Mouse (Mus musculus): ENCODE results near the gene Adss.
"Not testable (repeated sequence)": the region's sequence is repeated elsewhere in the genome, so short reads cannot be mapped to it uniquely, and the experiment has no call there.

Adss gene

DNA sequence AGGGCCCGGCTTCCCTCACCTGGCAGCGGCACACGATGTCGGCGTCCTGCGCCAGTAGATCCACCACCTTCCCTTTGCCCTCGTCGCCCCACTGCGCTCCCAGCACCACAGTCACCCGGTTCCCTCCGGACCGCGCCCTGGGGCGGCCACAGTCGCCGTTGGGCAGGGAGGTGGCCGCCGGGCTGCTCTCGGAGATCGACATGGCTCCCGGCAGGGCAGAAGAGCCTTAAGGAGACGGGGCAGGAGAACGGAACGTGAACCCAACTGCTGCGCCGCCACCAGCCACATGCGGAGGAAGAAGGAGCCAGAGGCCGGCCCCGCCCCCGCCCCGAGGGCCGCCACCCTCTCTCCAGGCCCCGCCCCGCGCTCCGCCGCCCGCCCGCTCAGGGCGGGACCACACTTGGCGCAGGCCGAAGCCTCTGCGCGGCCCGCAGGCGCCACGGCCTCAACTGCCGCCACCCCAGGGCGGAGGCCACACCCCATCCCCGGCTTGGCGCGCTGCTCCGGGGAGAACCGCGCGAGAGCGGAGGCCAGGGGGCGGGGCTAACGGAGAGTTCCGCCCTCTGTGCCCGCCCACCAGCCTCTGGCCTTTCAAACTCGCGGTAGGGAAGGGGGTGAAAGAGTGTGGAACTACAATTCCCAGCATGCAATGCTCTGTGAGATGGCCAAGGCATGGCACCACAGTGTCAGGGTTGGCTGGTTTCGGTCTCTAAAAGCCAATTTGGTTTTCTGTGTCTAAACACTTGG lies at the start of gene Adss:
TSS of gene Adss (minus strand) at position 319 of the 747 bp plus-strand sequence.
- DNase-seq (ENCODE audit: low read depth): peak; percentile 99

DNA sequence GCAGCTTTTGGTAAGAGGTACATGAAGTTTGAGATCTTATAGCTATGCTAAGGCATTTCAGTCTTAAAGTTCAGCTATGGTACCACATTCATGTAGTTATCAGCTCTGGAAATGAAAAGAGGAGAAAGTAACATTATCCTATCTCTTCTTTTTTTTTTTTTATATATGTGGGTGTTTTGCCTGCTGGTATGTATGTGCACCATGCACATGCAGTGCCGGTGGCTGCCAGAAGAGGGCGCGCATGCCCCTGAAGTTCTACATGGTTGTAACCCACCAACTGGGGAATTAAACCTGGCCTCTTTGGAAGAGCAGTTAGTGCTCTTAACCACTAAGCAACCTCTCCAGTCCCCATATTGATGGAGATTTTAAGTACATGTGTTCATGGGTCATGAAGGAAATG lies 49.5 kb upstream of the Adss start:
- peak; percentile 17 for DNase-seq (ENCODE audit: low read depth)

DNA sequence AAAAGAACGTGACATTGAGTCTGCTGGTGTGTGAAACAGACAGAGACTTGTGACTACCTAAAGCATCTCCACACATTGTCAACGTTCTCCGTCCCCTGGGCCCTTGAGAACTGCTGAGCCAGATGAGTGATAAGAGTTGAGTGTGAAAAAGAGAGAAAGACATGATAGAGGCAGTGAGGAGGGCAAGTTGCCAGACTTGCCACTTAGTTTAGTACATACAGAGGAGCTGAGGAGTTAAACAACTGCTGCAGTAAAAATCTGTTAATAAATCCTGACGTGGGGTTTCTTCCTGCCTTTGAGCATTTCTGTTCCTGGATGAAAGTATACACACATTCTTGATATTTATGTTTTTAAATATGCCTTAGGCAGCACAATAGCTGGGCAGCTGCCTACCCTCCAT lies 31.5 kb upstream of the Adss start:
- DNase-seq (ENCODE audit: low read depth): not testable (repeated sequence)

DNA sequence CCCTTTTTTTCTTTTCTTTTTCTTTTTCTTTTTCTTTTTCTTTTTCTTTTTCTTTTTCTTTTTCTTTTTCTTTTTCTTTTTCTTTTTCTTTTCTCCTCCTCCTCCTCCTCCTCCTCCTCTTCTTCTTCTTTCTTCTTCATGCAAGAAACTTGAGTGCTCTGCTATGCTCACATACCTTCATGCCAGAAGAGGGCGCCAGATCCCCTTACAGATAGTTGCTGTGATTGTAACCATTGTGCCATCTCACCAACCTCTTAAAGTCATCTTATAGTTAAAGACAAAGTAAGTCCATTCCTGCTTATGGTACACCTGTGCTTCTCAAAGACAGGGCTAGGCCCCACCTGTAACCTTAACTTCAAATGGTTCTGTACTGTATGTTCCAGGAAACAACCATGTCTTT lies 10.5 kb upstream of the Adss start:
- DNase-seq (ENCODE audit: low read depth): peak; percentile 74

DNA sequence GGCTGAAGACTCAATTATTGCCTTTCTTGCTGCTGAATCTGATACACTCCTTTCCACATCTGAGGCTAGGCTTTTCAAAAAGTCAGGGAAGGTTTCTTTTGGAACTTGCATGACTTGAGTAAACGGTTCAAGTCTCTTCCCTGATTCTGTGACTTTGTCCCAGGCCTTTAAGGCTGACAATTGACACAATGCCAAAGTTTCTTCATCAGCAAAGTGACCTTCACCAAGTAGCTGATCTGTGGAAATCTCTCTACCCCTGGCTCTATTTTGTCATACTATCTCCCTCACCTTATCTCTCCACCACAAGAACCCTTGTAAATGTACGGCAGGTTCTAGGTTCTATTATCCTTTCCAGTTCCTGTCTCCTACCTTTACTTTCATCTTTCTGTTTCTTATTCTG lies 7.2 kb upstream of the Adss start:
- DNase-seq (ENCODE audit: low read depth): no peak

DNA sequence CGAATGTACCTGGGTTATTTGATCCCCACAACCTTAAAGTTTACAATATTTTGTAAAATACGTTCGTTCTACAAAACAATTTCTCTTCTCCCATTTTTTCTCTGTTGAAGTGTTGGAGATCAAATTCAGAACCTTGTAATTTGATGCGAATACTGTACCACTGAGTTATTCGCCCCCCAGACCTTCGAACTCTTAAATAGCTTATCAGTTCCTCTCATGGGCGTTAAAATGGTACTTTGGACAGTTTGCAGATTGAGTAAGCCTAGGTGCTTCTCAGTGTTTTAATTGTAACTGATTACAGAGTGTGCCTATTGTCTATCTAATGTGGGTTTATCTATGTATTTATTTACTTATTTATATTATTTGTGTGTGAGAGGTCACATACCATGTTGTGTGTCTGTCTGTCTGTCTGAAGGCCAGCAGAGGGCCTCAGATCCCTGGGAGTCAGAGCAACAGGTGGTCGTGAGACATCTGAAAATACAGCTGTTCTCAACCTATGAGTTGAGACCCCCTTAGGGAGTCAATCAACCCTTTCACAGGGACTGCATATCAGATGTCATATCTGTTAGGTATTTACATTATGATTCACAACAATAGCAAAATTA lies 942 bp upstream of the Adss start:
- peak; percentile 35 for DNase-seq (ENCODE audit: low read depth)

DNA sequence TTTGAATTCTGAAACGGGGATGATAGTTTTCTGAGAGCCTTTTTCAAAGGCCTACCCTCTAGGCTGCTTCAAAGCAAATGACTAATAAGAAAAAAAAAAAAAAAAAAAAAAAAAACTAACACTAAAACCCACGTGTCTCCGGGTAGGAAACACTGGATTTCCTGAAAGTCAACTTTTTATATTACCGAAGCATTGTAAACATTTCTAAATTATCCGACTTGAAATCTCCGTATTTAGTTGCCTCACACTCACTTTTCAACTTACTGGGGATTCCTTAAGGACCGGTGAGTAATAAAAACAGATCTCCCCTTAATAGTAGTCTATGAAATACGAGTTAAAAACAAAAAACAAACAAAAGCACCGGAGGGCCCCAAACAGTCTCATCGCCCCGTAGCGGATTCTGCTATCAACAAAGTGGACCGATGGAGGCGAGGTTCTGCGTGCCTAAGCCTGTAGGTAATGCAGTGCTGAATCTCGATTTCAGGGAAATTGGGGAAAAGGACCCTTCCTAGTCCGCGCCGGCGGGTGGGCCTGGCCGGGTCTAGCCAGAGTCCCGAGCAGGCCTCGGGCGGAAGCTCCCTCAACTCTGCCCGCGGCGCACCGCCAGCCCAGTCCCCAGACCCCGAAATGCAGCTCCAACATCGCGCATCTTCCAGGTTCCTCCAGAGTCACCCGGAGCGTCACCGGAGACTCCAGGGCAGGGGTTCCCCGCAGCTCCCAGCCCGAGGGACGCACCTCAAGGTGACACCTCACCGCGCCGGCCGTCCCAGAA lies 704 bp downstream of the Adss start:
- peak; percentile 70 for DNase-seq (ENCODE audit: low read depth)

DNA sequence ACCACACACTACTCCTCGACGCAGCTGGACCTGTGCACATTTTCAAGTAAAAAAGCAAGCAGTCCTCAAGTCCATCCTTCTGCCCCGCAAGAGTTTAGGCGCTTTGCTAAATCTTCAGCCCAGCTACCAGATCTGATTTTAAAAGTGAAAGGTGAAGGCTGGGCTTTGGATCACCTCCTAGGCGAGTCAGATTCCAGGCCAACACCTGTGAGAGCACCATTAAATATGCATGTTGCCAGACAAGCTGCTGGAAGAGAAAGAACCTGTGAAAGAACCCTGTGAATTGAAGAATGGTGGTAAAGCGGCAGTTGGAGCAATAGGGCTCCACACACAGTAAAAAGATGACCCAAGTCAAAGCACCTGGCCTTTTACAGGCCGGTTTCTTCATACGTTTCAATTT lies 1.4 kb downstream of the Adss start:
- DNase-seq (ENCODE audit: low read depth): no peak

DNA sequence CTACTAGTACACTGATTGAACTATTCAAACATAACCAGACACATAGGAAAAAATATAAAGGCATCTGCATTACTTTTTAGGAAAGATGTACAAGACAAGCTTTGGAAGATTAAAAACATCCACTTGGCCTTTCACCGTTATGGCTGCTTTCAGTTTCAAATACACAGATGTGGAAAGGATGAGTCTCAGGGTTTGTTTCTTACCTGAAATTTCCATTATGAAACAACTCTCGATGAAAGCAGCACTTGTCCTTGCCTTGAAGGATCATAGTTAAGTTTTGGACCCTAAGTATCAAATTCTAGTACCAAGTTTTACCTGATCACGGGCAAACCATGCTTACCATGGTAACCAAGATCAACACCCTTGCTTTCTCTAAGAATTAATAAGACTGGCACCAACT lies 3.5 kb downstream of the Adss start:
- peak; percentile 81 for DNase-seq (ENCODE audit: low read depth)

DNA sequence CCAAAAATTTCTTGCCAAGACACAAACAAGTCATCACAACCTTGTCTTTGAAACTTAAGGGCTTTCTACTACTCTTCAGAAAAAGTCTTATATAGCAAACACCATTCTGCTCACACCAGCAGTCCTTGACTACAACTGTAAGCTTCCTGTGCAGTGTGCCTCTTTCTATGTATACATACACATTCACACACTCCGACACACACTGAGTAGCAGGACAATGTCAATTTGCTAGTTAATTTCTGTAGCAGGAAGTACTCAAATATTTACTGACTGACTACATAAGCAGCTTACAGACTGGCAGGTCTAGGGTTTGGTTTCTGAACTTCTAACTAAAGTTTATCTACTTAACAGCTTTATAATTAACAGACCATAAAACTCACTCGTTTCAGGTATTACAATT lies 18.9 kb downstream of the Adss start:
- no peak for DNase-seq (ENCODE audit: low read depth)

DNA sequence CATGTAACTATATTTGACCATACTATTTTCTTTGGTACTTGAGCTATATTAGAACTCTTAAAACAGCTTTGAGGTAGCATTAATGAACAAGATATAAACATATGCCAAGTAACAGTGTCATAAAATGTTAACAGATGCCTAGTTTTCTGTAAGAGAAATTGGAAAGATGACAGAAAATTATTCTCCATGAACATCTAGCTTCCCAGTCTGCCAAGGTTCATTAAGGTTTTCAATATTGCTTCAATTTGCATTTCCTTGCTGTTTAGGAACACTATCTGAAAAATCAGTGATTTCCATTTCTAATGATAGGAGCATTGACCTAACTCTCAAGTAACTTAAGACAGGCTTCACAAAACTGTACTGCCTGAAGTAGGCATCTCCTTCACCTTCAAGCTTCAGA lies 27.4 kb downstream of the Adss start:
- no peak for DNase-seq (ENCODE audit: low read depth)

DNA sequence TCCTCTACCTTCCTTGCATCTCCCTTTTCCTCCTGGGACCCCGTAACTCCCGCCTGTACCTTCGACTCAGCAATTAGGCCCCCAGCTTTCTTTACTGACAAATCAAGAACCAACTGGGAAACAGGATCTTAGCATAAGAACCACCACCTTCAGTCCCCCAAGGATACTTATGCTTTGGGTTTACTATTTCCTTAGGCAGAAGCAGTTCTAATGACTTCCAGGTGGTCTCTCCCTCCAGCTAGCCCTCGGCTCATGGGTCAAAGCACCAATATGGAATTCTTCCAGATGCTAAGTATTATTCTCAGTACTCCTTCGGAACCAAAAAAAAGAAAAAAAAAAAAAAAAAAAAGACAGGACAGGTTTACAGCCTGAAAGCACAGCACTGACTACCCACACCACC lies 39.1 kb downstream of the Adss start:
- DNase-seq (ENCODE audit: low read depth): no peak

DNA sequence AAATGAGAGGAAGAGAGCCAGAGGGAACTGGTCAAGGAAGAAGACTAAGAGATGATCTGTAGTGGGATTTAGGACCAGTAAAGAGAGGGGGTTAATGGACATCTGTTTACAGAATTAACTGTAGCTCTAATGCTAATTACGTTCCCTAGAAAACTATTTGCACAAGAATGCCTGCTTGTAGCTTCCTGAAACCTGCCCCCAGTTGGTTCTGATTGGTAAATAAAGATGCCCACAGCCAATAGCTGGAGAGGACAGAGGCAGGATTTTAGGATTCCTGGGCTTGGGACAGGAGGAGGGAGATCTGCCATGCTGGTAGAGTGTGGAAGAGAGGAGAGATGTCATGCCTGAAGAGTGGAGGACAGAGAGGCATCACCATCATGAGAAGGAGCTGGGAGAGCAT lies 42.8 kb downstream of the Adss start:
- no peak for DNase-seq (ENCODE audit: low read depth)

DNA sequence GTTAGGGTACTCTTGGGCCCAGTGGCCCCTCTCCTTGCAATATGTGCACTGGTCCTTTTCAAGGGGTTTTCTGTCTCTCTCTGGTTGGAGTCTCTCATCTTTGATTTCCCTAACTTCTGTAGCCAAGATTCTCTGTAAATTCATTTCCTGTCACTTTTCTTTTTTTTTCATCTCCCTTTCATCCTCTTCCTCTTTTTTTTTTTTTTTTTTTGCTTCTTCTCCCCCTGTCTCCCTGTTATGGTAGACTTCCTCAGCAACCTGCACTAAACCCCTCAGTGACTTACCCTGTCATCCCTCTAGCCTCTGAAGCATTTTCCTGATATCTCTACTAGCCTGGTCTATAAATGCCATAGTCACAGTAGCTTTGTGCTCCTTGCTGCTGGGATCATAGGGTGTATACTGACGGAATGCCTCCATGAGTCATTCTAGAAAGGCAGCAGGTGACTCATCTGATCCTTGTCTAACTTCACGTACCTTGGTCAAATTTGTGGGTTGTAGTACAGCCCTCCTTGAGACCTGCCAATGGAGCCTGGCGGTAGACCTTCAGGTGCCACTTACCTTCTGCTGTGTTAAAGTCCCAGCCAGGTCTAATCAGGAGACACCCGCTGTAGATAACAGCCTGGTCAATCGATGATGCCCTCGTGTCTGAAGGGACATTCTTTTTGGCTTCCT lies 48.3 kb downstream of the Adss start:
- DNase-seq (ENCODE audit: low read depth): no peak

DNA sequence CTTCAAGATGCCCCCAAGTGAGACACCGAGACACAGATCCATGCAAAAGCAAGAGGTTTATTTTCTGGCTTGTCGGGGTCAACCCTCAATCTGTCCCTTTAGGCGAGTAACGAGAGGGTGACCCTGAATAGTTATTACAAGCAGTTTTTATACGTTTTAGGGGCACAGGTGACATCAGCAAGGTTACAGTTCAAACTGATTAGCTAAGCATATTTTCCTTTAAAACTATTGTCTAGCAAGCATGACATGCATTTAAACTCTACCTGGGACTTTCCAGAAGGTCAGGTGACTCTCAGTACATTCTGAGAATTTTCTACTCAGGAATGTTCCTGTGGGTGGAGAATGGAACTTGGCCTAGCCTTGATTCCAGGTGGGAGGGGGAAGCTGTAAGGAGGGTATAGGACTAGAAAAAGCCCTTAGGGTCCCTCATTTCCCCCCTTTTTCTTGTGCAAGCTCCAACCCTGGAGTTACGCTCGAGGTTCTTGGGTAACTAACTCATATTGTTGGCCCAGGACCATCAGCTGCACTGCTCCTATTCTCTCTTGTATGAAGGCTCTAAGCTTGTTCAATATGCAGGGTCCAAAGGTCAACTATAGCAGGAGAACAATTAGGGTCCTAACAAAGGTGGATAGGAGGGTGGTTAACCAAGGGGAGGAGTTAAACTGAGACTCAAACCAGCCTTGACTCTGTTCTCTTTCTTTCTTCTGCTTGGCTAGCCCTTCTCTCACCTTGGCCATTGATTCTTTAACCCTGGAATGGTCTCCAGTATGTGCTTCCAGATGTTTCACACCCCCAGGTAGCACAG lies 51.6 kb downstream of the Adss start:
- no peak for DNase-seq (ENCODE audit: low read depth)

DNA sequence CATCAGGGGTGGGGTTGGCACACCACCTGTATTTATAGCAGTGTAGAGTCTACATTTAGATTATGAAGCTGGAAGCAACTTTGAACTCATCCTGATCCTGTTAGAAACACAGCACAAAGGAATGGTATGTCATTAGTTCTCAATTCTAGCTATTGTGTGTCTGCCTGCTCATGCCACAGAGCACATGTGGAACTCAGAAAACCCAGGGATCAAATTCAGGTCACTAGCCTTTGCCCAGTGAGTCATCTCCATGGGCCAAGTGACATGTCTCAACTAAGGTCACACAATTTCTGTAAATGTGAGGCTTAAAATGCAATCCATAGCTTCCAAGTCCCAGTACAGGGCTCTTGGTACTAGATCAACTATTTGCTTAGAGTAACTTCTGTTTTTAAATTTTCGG lies 54.2 kb downstream of the Adss start:
- DNase-seq (ENCODE audit: low read depth): no peak

DNA sequence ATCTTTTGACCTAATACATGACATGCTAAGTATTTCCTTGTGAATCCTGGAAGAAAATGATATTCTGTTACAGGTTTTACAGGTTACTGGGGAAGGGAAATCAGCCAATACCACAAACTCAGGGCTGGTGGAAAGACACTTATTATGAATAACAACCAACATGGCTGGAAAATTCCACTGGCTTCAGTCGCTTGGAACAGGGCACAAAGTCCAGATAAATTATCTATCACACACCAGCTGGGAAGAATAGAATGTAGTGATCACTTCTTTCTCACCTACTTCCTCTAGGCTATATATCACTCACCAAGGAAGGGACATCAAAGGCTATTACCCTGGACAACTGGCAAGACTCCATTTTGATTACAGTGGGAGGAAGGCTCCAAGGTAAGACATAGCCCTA lies 55.6 kb downstream of the Adss start:
- DNase-seq (ENCODE audit: low read depth): no peak

DNA sequence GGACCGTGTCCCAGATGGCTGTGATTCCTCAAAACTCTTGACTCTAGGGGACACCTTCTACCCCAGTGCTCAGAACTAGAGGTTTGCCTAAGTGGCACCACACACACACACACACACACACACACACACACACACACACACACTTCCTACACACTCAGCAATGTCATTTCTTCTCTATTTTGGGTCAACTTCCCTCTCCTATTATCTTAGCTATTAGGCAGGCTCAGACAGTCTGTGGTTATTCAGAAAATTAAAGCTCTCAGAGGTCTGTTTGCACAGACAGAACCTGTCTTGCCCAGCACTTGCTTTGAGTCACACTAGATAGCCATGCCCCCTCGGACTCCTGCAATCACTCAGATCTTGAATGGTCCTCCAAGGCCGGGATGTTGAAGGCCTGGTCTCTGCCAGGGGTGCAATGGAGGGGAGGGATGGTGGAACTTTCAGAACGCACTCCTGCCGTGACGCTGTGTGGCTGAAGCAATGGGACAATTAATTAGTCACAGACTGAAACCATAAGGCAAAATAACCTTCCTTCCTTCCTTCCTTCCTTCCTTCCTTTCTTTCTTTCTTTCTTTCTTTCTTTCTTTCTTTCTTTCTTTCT lies 58.7 kb downstream of the Adss start:
- no peak for DNase-seq (ENCODE audit: low read depth)

DNA sequence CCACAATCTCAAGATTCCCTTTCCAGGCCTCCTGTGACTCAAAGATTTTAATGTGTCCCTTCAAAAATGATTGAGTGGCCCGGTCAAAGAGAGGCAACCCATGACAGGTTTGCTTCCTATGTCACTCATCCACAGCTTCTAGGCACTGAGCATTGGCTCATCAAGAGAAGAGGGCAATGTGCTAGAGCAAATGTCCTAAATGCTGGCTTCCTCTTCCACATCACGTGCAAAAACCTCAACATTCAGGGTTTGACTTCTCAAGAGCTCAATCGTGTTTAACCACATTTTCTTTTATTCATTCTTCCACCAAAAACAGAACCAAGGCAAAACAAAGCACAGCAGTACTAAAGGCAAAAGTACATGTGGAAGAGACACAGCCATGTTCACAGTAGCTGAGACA lies 64.3 kb downstream of the Adss start:
- no peak for DNase-seq (ENCODE audit: low read depth)

DNA sequence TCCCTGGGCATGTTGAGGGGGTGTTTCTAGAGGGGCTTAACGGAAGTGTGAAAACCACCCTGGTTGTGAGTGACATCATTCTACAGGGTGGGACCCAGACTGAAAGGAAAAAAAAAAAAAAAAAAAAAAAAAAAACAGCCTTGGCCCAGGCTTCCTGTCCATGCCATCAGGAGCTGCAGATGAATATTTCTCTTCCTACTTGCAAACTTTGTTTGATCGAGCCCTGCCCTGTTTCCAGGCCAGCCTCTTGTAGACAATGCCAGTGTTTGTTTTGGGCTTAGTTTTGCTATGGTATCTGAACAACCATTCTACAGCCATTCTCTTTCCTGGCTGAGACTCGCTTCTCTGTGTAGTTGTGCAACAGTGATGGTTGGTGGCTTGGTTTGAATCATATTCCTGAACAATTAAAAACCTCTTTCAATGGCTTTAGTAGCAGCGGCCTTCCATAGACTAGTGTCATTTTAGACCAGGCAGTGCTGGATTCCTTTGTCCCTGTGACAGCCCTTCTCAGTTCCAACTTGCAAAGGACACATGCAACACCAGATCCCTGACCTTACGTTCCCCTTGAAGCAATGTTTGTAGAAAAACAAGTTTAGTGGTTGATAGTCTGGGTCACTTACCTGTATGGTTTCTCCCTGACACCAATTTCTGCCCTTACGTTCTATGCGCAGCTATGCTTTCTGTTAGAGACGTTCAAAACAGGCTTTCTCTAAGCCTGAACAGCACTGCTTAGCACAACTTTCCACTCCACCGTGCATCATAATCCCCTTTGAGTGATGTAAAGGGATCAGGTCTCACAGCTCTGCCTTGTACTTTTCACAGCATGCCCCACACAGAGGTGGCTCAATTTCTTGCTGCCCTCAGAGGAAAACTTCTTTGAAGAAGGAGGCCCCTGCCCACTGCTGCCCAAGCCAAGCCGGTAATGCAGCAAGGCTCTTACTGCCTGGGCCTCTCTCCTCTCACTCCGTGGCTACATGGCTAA lies 67.0 kb downstream of the Adss start, which contains the start of gene 1700016C15Rik:
TSS of gene 1700016C15Rik (plus strand) at position 772 of the 982 bp plus-strand sequence.
- DNase-seq (ENCODE audit: low read depth): no peak
